Mouse (Mus musculus) kidney, adult 18-20 months (tissue): ENCODE data around the gene Fars2.
"Not testable (repeated sequence)": the region's sequence is repeated elsewhere in the genome, so short reads cannot be mapped to it uniquely, and the experiment has no call there.

Experiments used
- DNase-seq: peaks from one replicate; pipeline ENCODE4 v3.0.0; 2021

Fars2 gene

GRCm38 (mm10) chr13:36145601-36146000 lies 28.4 kb downstream of the Fars2 start:
- no peak for DNase-seq

GRCm38 (mm10) chr13:36149175-36149939 lies 32.1 kb downstream of the Fars2 start:
- DNase-seq: no peak

GRCm38 (mm10) chr13:36150272-36150671 lies 33.1 kb downstream of the Fars2 start:
- no peak for DNase-seq

- DNase-seq: no peak
Measured at GRCm38 (mm10) chr13:36152728-36153498, 35.7 kb downstream of the Fars2 start.

- DNase-seq: no peak
Measured at GRCm38 (mm10) chr13:36156340-36156931, 39.2 kb downstream of the Fars2 start.

- no peak for DNase-seq
Measured at GRCm38 (mm10) chr13:36163411-36163810, 46.2 kb downstream of the Fars2 start.

GRCm38 (mm10) chr13:36163898-36164297 lies 46.7 kb downstream of the Fars2 start:
- no peak for DNase-seq

- DNase-seq: not testable (repeated sequence)
Measured at GRCm38 (mm10) chr13:36172981-36173380, 55.8 kb downstream of the Fars2 start.

GRCm38 (mm10) chr13:36174101-36174500 lies 56.9 kb downstream of the Fars2 start:
- no peak for DNase-seq

GRCm38 (mm10) chr13:36174772-36175171 lies 57.6 kb downstream of the Fars2 start:
- no peak for DNase-seq

- no peak for DNase-seq
Measured at GRCm38 (mm10) chr13:36181231-36181630, 64.0 kb downstream of the Fars2 start.

- no peak for DNase-seq
Measured at GRCm38 (mm10) chr13:36190577-36190976, 73.4 kb downstream of the Fars2 start.

- DNase-seq: no peak
Measured at GRCm38 (mm10) chr13:36193484-36194113, 76.4 kb downstream of the Fars2 start.

- DNase-seq: no peak
Measured at GRCm38 (mm10) chr13:36199288-36199687, 82.1 kb downstream of the Fars2 start.

GRCm38 (mm10) chr13:36200453-36200852 lies 83.2 kb downstream of the Fars2 start:
- DNase-seq: no peak

- no peak for DNase-seq
Measured at GRCm38 (mm10) chr13:36202496-36202895, 85.3 kb downstream of the Fars2 start.

GRCm38 (mm10) chr13:36203014-36203413 lies 85.8 kb downstream of the Fars2 start:
- DNase-seq: no peak

- DNase-seq: no peak
Measured at GRCm38 (mm10) chr13:36204320-36204719, 87.1 kb downstream of the Fars2 start.

GRCm38 (mm10) chr13:36210965-36211364 lies 93.8 kb downstream of the Fars2 start:
- no peak for DNase-seq

- DNase-seq: no peak
Measured at GRCm38 (mm10) chr13:36214056-36214455, 96.8 kb downstream of the Fars2 start.

GRCm38 (mm10) chr13:36216005-36216404 lies 98.8 kb downstream of the Fars2 start:
- no peak for DNase-seq

- no peak for DNase-seq
Measured at GRCm38 (mm10) chr13:36218347-36218746, 101.1 kb downstream of the Fars2 start.

- no peak for DNase-seq
Measured at GRCm38 (mm10) chr13:36219506-36219905, 102.3 kb downstream of the Fars2 start.
